Mouse (Mus musculus) gastrocnemius, postnatal 4 days (tissue): ENCODE measurements around the gene Scube1. TPM values are rescaled to one million over a fixed set of nuclear protein-coding genes. Genes with fewer than 3 reads are reported as not detected.

Experiments used
- DNase-seq, 2 experiments: peaks; one replicate each; pipeline ENCODE4 v3.0.0; 2021 to 2022; ENCODE audit warnings: low spot score in 2 of 2, mixed read lengths in 2 of 2
- long read RNA-seq, 2 experiments: library from polyadenylated mRNA; stranded (forward); transcript quantifications; one replicate each; pipeline ENCODE4 v2.0.0; 2021
- total RNA-seq, 2 experiments: library from RNA; stranded (reverse); gene quantifications; 2 replicates each; pipeline ENCODE4 v1.2.3; 2021

Gene Scube1
- 1 to 10 TPM; 3.3 to 4.6 TPM for total RNA-seq
- long read RNA-seq, experiment 1, partial matches to known transcripts: 0 of 4 reads
- long read RNA-seq, experiment 1, other reads (novel, unspliced or antisense): 0 of 4 reads
- long read RNA-seq, experiment 2, partial matches to known transcripts: 0 of 8 reads
- long read RNA-seq, experiment 2, other reads (novel, unspliced or antisense): 2 of 8 reads

- peak; percentile 75 to 84 for DNase-seq
These were observed at the start of gene Scube1 for GRCm38 (mm10) chr15:83724886-83725269. TSS of gene Scube1 (minus strand) at chr15:83725021.

GRCm38 (mm10) chr15:83772953-83773352 is 48.1 kb upstream of the Scube1 start:
- no peak for DNase-seq

GRCm38 (mm10) chr15:83772460-83772859 is 47.6 kb upstream of the Scube1 start:
- peak; percentile 52 to 70 for DNase-seq

- DNase-seq: no peak
These were observed 46.7 kb upstream of the Scube1 start for GRCm38 (mm10) chr15:83771346-83772053.

GRCm38 (mm10) chr15:83765388-83766029 is 40.7 kb upstream of the Scube1 start:
- no peak for DNase-seq

- DNase-seq: no peak
These were observed 36.7 kb upstream of the Scube1 start for GRCm38 (mm10) chr15:83761512-83761911.

- no peak for DNase-seq
These were observed 35.9 kb upstream of the Scube1 start for GRCm38 (mm10) chr15:83760683-83761082.

- DNase-seq: no peak
These were observed 34.1 kb upstream of the Scube1 start for GRCm38 (mm10) chr15:83758958-83759357.

- no peak for DNase-seq
These were observed 31.9 kb upstream of the Scube1 start for GRCm38 (mm10) chr15:83756742-83757141.

GRCm38 (mm10) chr15:83749436-83749835 is 24.6 kb upstream of the Scube1 start:
- DNase-seq: no peak

- DNase-seq: no peak
These were observed 24.2 kb upstream of the Scube1 start for GRCm38 (mm10) chr15:83748986-83749385.

GRCm38 (mm10) chr15:83746311-83746710 is 21.5 kb upstream of the Scube1 start:
- no peak for DNase-seq

- no peak for DNase-seq
These were observed 17.2 kb upstream of the Scube1 start for GRCm38 (mm10) chr15:83742018-83742417.

GRCm38 (mm10) chr15:83740676-83741422 is 16.0 kb upstream of the Scube1 start:
- DNase-seq: no peak

- peak in 1 of 2 experiments; percentile 55 for DNase-seq
These were observed 2.8 kb upstream of the Scube1 start for GRCm38 (mm10) chr15:83727626-83728025.

- no peak for DNase-seq
These were observed 1.9 kb upstream of the Scube1 start for GRCm38 (mm10) chr15:83726741-83727140.

- DNase-seq: no peak
These were observed 857 bp upstream of the Scube1 start for GRCm38 (mm10) chr15:83725556-83726200.

- peak; percentile 31 to 32 for DNase-seq
These were observed 498 bp downstream of the Scube1 start for GRCm38 (mm10) chr15:83724160-83724885.

- DNase-seq: no peak
These were observed 9.1 kb downstream of the Scube1 start for GRCm38 (mm10) chr15:83715582-83716228.

GRCm38 (mm10) chr15:83712798-83713197 is 12.0 kb downstream of the Scube1 start:
- DNase-seq: no peak
